Mouse (Mus musculus) midbrain, embryonic 12.5 days (tissue): Measurements from ENCODE around the gene Pknox2. TPM values are rescaled to one million over a fixed set of nuclear protein-coding genes. Genes with fewer than 3 reads are reported as not detected.

Experiments used
- ATAC-seq: fragments of 200-750 bp; cut with Nextera tagmentation; 2 replicates; pipeline ENCODE4 v1.8.0; 2017; ENCODE audit warnings: low read depth, moderate TSS enrichment, moderate library complexity; ENCODE audit not compliant: low FRiP score
- H3K27ac ChIP-seq: fragments of 300-500 bp; sonication (generic); replicated peaks from 2 replicates; pipeline ENCODE4 v1.5.1; 2016; ENCODE audit warnings: mild to moderate bottlenecking
- H3K27me3 ChIP-seq: fragments of 300-500 bp; sonication (generic); 2 replicates; pipeline ENCODE4 v1.6.1; 2016; ENCODE audit warnings: mild to moderate bottlenecking
- H3K36me3 ChIP-seq: fragments of 300-500 bp; sonication (generic); 2 replicates; pipeline ENCODE4 v1.6.1; 2016
- H3K4me1 ChIP-seq: fragments of 300-500 bp; sonication (generic); 2 replicates; pipeline ENCODE4 v1.6.1; 2016
- H3K4me2 ChIP-seq: fragments of 300-500 bp; sonication (generic); replicated peaks from 2 replicates; pipeline ENCODE4 v1.6.1; 2016; ENCODE audit warnings: mild to moderate bottlenecking, moderate library complexity
- H3K4me3 ChIP-seq: fragments of 300-500 bp; sonication (generic); 2 replicates; pipeline ENCODE4 v1.5.1; 2016; ENCODE audit warnings: mild to moderate bottlenecking
- H3K9ac ChIP-seq: fragments of 300-500 bp; sonication (generic); replicated peaks from 2 replicates; pipeline ENCODE4 v1.6.1; 2016; ENCODE audit warnings: mild to moderate bottlenecking, moderate library complexity
- H3K9me3 ChIP-seq: fragments of 300-500 bp; sonication (generic); 2 replicates; pipeline ENCODE4 v1.6.1; 2016; ENCODE audit warnings: mild to moderate bottlenecking
- WGBS: fragments of 180-500 bp; shearing (Covaris S2); methylation state at CpG from one replicate; pipeline ENCODE4 v1.1.7; 2016; 5-methylcytosine and 5-hydroxymethylcytosine counted together
- polyA plus RNA-seq: library from polyadenylated mRNA; unstranded; fragments of >200 nt; fragmentation: Nextera tagmentation; extraction: Ambion mirVana; gene quantifications from 2 replicates; pipeline ENCODE4 v1.2.1, GENCODE M21; 2016

The Pknox2 gene
- polyA plus RNA-seq, 1 experiment from 2014 or later: 33.7 TPM

GRCm38 (mm10) chr9:37008090-37008489 is 139.1 kb downstream of the Pknox2 start:
- H3K36me3 ChIP-seq: no peaks in the 10 kb centered on the region
- H3K9me3 ChIP-seq: no peaks in the 10 kb centered on the region
- H3K27ac ChIP-seq: no peak overlapping the region
- WGBS: 44% methylated on average over 5 of the region's 5 CpGs
- no peak overlapping the region for H3K9ac ChIP-seq
- no peaks in the 10 kb centered on the region for H3K27me3 ChIP-seq
- H3K4me1 ChIP-seq: peaks cover 52% of the 10 kb centered on the region
- H3K4me2 ChIP-seq: no peak overlapping the region
- ATAC-seq: no peak
- H3K4me3 ChIP-seq: no peak overlapping the region

DNA sequence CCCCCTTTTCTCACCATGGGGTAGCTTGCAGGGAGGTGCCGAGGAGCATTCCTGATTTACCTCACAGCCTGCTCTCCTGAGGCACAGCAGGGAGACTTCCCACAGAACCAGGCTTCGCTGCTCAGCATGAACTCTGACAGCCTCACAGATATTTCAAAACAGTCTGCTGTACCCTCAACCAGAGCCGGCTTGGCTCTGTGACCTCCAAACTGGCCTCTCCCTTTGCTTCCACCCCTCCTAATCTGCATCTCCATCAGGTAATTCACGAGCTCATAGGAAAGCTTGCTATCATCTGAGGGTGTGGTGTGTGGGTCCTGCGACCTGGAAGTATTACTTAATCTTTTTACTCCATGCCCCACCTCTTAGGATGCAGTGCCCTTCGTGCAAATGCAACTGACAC is 142.5 kb downstream of the Pknox2 start:
- H3K27ac ChIP-seq: no peak overlapping the region
- H3K4me1 ChIP-seq: peaks cover 54% of the 10 kb centered on the region
- no peaks in the 10 kb centered on the region for H3K9me3 ChIP-seq
- no peak for ATAC-seq
- H3K4me3 ChIP-seq: no peak overlapping the region
- WGBS: 39% methylated on average over 6 of the region's 6 CpGs
- H3K9ac ChIP-seq: no peak overlapping the region
- no peaks in the 10 kb centered on the region for H3K27me3 ChIP-seq
- H3K4me2 ChIP-seq: no peak overlapping the region
- no peaks in the 10 kb centered on the region for H3K36me3 ChIP-seq

- no peaks in the 10 kb centered on the region for H3K36me3 ChIP-seq
- WGBS: 31% methylated on average over 7 of the region's 7 CpGs
- H3K9me3 ChIP-seq: no peaks in the 10 kb centered on the region
- no peak overlapping the region for H3K4me3 ChIP-seq
- H3K27ac ChIP-seq: peak overlapping the region; percentile 56
- H3K4me2 ChIP-seq: no peak overlapping the region
- peaks cover 48% of the 10 kb centered on the region for H3K4me1 ChIP-seq
- ATAC-seq: peak; percentile 67
- no peaks in the 10 kb centered on the region for H3K27me3 ChIP-seq
- H3K9ac ChIP-seq: no peak overlapping the region
These were observed 145.2 kb downstream of the Pknox2 start for GRCm38 (mm10) chr9:37001935-37002535.

DNA sequence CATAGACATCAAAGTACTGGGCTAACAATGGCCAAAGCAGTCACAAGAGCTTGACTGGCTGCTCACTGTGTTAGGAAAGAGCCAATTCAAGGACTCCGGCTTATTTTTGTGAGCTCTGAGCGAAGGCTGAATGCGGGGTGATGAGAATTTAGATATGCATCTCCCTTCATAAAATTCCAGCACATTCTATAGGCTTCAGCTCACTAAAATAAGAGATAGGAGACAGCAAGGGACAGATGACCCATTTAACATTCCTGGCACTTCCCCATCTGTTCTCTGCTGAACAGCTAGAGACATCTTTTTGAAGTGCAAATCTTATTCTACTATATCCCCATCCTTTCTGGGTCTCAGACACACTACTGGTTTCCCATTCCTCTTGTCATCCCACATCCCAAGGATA is 147.8 kb downstream of the Pknox2 start:
- 88% methylated on average over 3 of the region's 3 CpGs for WGBS
- Histone ChIP-seq H3K27me3 (no peaks in the 10 kb centered on the region), H3K27ac (no peak overlapping the region), H3K4me2 (no peak overlapping the region), H3K9ac (no peak overlapping the region), H3K4me3 (no peak overlapping the region), H3K4me1 (peaks cover 31% of the 10 kb centered on the region), H3K9me3 (no peaks in the 10 kb centered on the region), H3K36me3 (no peaks in the 10 kb centered on the region)
- ATAC-seq: no peak

GRCm38 (mm10) chr9:36990626-36991368 is 156.4 kb downstream of the Pknox2 start:
- Histone ChIP-seq H3K4me3 (no peak overlapping the region), H3K36me3 (no peaks in the 10 kb centered on the region), H3K9ac (no peak overlapping the region), H3K9me3 (no peaks in the 10 kb centered on the region), H3K27ac (peak overlapping the region; percentile 42), H3K27me3 (no peaks in the 10 kb centered on the region), H3K4me1 (peaks cover 9% of the 10 kb centered on the region), H3K4me2 (no peak overlapping the region)
- ATAC-seq: no peak
- 71% methylated on average over 13 of the region's 13 CpGs for WGBS

- Histone ChIP-seq H3K27me3 (no peaks in the 10 kb centered on the region), H3K36me3 (no peaks in the 10 kb centered on the region), H3K4me2 (no peak overlapping the region), H3K9ac (no peak overlapping the region), H3K4me1 (peaks cover 9% of the 10 kb centered on the region), H3K27ac (no peak overlapping the region), H3K9me3 (no peaks in the 10 kb centered on the region), H3K4me3 (no peak overlapping the region)
- 94% methylated on average over 3 of the region's 3 CpGs for WGBS
- ATAC-seq: no peak
These were observed 157.2 kb downstream of the Pknox2 start for GRCm38 (mm10) chr9:36989991-36990390.

DNA sequence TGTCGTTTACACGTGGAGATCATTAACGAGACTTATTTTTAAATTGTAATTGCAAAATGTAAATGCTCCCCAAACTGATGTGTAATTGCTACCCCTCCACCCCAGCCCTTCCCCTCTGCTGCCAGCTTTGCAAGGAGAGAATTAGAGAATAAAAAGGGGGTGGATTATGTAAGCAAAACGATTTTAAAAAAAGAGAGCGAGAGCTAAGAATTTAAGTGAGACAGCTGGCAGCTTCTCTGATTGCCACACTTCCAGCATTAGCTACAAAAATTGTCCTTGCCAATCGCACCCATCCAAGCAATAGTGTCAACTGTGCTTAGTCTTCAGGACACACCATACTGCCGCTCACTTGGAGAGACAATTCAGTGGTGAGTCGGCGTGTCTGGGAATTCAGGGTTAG is 162.0 kb downstream of the Pknox2 start:
- H3K9ac ChIP-seq: no peak overlapping the region
- H3K4me3 ChIP-seq: no peak overlapping the region
- H3K36me3 ChIP-seq: no peaks in the 10 kb centered on the region
- no peaks in the 10 kb centered on the region for H3K4me1 ChIP-seq
- no peaks in the 10 kb centered on the region for H3K9me3 ChIP-seq
- H3K27ac ChIP-seq: no peak overlapping the region
- no peaks in the 10 kb centered on the region for H3K27me3 ChIP-seq
- no peak for ATAC-seq
- WGBS: 85% methylated on average over 9 of the region's 9 CpGs
- H3K4me2 ChIP-seq: no peak overlapping the region

DNA sequence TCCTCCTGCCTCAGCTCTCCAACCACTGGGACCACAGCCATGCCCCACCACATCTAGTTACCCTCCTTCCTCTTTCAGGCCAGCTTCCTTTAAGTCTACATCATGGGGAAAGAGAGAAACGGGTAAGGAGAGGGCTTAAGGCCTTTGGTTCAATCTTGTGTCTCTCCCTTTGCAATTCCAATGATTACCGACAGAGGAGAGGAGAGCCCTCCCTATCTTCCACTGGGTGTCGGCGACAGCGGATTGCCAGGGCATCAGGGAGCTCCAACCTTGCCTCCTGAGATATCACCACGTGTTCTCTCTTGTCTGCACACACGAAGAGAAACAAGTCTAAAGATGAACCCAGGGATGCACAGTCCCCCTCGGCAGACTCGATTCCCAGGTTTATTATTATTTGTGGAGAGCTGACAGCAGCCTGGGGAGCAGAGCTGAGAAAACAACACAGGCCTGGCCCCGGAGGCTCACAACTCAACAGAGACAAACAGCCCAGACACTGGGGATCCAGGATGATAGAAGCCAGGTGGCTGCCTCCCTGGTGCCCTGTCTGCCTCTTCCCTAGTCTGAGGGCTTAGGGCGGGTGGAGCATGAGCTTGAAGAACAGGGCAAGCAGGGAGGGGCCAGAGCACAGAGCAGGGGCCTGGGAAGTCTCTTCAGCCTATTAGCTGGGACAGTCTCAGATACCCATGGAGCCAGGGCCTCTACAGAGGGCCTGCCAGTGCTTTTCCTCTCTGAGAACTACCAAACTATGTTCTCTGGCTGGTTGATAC is 170.4 kb downstream of the Pknox2 start:
- peaks cover 22% of the 10 kb centered on the region; the same call in 1 of the 2 replicates for H3K4me1 ChIP-seq

DNA sequence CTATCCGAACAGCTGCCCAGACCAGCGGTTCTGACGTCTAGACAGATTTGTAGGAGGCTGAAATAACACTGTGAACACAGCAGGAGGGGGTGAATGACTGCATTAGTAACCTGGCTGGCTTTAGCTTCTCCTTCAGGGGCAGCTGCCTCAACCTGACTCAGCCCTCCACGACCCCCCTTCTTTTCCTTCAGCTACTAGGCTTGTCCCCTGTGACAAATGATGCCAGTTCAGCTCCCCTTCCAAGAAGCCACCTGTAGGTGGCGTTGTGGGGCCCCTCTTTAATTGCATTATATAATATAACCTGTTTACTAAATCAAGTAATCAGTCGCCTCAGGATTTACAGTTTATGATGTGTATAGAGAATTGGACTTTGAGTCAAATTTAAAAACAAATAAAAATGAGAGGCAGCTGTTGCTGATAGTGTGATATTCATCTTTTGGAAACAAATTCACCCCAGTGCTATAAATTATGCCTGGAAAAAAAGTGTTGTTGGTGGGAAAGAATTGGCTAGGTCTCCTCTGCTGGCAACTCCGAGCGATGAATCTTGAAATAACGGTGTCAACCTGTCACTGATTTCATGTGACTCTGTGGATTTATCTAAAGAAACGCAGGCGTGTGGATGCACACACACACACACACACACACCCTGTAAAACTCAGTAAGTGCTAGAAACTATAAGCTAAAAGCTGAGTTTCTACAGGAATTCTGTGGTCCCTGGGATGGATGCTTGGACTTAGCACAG is 173.6 kb downstream of the Pknox2 start:
- no peaks in the 10 kb centered on the region for H3K27me3 ChIP-seq
- no peak overlapping the region for H3K27ac ChIP-seq
- H3K36me3 ChIP-seq: no peaks in the 10 kb centered on the region
- H3K4me3 ChIP-seq: no peak overlapping the region
- H3K4me1 ChIP-seq: peaks cover 31% of the 10 kb centered on the region; the same call in 1 of the 2 replicates
- no peak overlapping the region for H3K9ac ChIP-seq
- no peak overlapping the region for H3K4me2 ChIP-seq
- no peak for ATAC-seq
- 61% methylated on average over 11 of the region's 11 CpGs for WGBS
- no peaks in the 10 kb centered on the region for H3K9me3 ChIP-seq

More for the DNA sequence above, 170.4 kb downstream of the Pknox2 start:
- no peaks in the 10 kb centered on the region for H3K27me3 ChIP-seq
- no peak for ATAC-seq
- 46% methylated on average over 11 of the region's 11 CpGs for WGBS
- no peak overlapping the region for H3K9ac ChIP-seq
- no peak overlapping the region for H3K27ac ChIP-seq
- no peaks in the 10 kb centered on the region for H3K36me3 ChIP-seq
- H3K4me2 ChIP-seq: no peak overlapping the region
- H3K9me3 ChIP-seq: no peaks in the 10 kb centered on the region
- H3K4me3 ChIP-seq: no peak overlapping the region

DNA sequence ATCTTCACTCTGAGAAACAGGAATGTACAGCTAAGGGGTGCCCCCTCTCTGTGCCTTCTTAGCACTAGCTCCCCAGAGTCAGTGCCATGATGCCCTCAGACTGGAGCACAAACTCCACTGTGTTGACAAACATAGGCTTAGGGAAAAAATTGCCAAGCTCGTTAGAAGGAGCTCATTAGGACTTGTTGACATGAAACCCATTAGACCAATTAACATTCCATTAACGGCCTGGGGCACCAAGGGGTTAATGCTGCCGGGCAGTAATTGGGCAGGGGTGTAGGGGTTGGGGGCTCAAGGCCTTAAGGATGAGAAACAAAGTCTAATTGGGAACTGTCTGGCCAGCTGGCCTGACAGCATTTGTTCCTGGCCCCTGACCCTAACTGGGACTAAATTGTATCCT is 175.1 kb downstream of the Pknox2 start:
- 0 out of 2 replicates have a peak, but pooled peaks cover 3% of the 10 kb centered on the region for H3K36me3 ChIP-seq
- H3K4me1 ChIP-seq: peaks cover 32% of the 10 kb centered on the region; the same call in 1 of the 2 replicates
- no peaks in the 10 kb centered on the region; the same call in 1 of the 2 replicates for H3K27me3 ChIP-seq
- H3K4me3 ChIP-seq: no peak overlapping the region
- no peak overlapping the region for H3K27ac ChIP-seq
- no peaks in the 10 kb centered on the region for H3K9me3 ChIP-seq
- no peak overlapping the region for H3K4me2 ChIP-seq
- ATAC-seq: no peak
- no peak overlapping the region for H3K9ac ChIP-seq
- WGBS: 53% methylated on average over 3 of the region's 3 CpGs

GRCm38 (mm10) chr9:36971066-36971465 is 176.1 kb downstream of the Pknox2 start:
- no peak overlapping the region for H3K4me3 ChIP-seq
- H3K27ac ChIP-seq: no peak overlapping the region
- 0 out of 2 replicates have a peak, but pooled peaks cover 3% of the 10 kb centered on the region for H3K36me3 ChIP-seq
- peaks cover 40% of the 10 kb centered on the region; the same call in 1 of the 2 replicates for H3K4me1 ChIP-seq
- H3K4me2 ChIP-seq: no peak overlapping the region
- no peaks in the 10 kb centered on the region; the same call in 1 of the 2 replicates for H3K27me3 ChIP-seq
- no peak for ATAC-seq
- WGBS: 37% methylated on average over 3 of the region's 3 CpGs
- H3K9me3 ChIP-seq: no peaks in the 10 kb centered on the region
- no peak overlapping the region for H3K9ac ChIP-seq
